Mouse (Mus musculus) midbrain, embryonic 13.5 days (tissue): ENCODE measurements at regions not wholly inside any gene's neighbourhood (a gene's known extent, or its start where the extent isn't known, plus 50 kb on each side); places are given as distances from the start of the nearest gene placed in this dataset.

Source experiments
- ATAC-seq: fragments of 200-750 bp; cut with Nextera tagmentation; 2 replicates; pipeline ENCODE4 v1.8.0; 2017; ENCODE audit warnings: mild to moderate bottlenecking, moderate TSS enrichment, moderate library complexity
- H3K27ac ChIP-seq: fragments of 300-500 bp; sonication (generic); 2 replicates; pipeline ENCODE4 v1.5.1; 2015; ENCODE audit warnings: inconsistent platforms, mild to moderate bottlenecking, moderate library complexity
- H3K27me3 ChIP-seq: fragments of 300-500 bp; sonication (generic); 2 replicates; pipeline ENCODE4 v1.6.1; 2015; ENCODE audit warnings: mild to moderate bottlenecking, inconsistent platforms
- H3K36me3 ChIP-seq: fragments of 300-500 bp; sonication (generic); 2 replicates; pipeline ENCODE4 v1.6.1; 2015; ENCODE audit warnings: mild to moderate bottlenecking, inconsistent platforms
- H3K4me1 ChIP-seq: fragments of 300-500 bp; sonication (generic); replicated peaks from 2 replicates; pipeline ENCODE4 v1.6.1; 2015; ENCODE audit warnings: inconsistent platforms
- H3K4me2 ChIP-seq: fragments of 300-500 bp; sonication (generic); replicated peaks from 2 replicates; pipeline ENCODE4 v1.6.1; 2015; ENCODE audit warnings: moderate library complexity, mild to moderate bottlenecking, inconsistent platforms
- H3K4me3 ChIP-seq: fragments of 300-500 bp; sonication (generic); replicated peaks from 2 replicates; pipeline ENCODE4 v1.5.1; 2015; ENCODE audit warnings: mild to moderate bottlenecking, inconsistent platforms
- H3K9ac ChIP-seq: fragments of 300-500 bp; sonication (generic); replicated peaks from 2 replicates; pipeline ENCODE4 v1.6.1; 2015; ENCODE audit warnings: mild to moderate bottlenecking, inconsistent platforms
- H3K9me3 ChIP-seq: fragments of 300-500 bp; sonication (generic); 2 replicates; pipeline ENCODE4 v1.6.1; 2016; ENCODE audit warnings: mild to moderate bottlenecking, inconsistent platforms
- WGBS: fragments of 180-500 bp; shearing (Covaris S2); methylation state at CpG from one replicate; pipeline ENCODE4 v1.1.7; 2015; 5-methylcytosine and 5-hydroxymethylcytosine counted together

GRCm38 (mm10) chr2:128379151-128379550 lies 211.9 kb upstream of the Spdye4c start:
- H3K27me3 ChIP-seq: peaks cover 3% of the 10 kb centered on the region; the same call in 1 of the 2 replicates
- H3K4me3 ChIP-seq: no peak overlapping the region
- no peak overlapping the region for H3K4me2 ChIP-seq
- H3K9ac ChIP-seq: no peak overlapping the region
- no peak for ATAC-seq
- H3K36me3 ChIP-seq: no peaks in the 10 kb centered on the region
- H3K27ac ChIP-seq: no peak overlapping the region
- peaks cover 17% of the 10 kb centered on the region for H3K4me1 ChIP-seq
- 84% methylated on average over 8 of the region's 8 CpGs for WGBS
- H3K9me3 ChIP-seq: no peaks in the 10 kb centered on the region

GRCm38 (mm10) chr2:128379554-128379953 lies 211.5 kb upstream of the Spdye4c start:
- no peak overlapping the region for H3K27ac ChIP-seq
- no peak overlapping the region for H3K9ac ChIP-seq
- no peak for ATAC-seq

GRCm38 (mm10) chr2:128380581-128380980 lies 210.4 kb upstream of the Spdye4c start:
- Histone ChIP-seq H3K4me3 (no peak overlapping the region), H3K9me3 (no peaks in the 10 kb centered on the region), H3K27ac (no peak overlapping the region), H3K4me2 (no peak overlapping the region), H3K27me3 (peaks cover 3% of the 10 kb centered on the region; the same call in 1 of the 2 replicates), H3K36me3 (no peaks in the 10 kb centered on the region), H3K9ac (no peak overlapping the region), H3K4me1 (peaks cover 15% of the 10 kb centered on the region)
- WGBS: 32% methylated on average over 7 of the region's 7 CpGs
- ATAC-seq: no peak

More at GRCm38 (mm10) chr2:128379554-128379953, 211.5 kb upstream of the Spdye4c start:
- Histone ChIP-seq H3K4me3 (no peak overlapping the region), H3K4me1 (peaks cover 15% of the 10 kb centered on the region), H3K4me2 (no peak overlapping the region), H3K27me3 (peaks cover 3% of the 10 kb centered on the region; the same call in 1 of the 2 replicates), H3K36me3 (no peaks in the 10 kb centered on the region), H3K9me3 (no peaks in the 10 kb centered on the region)
- 33% methylated on average over 8 of the region's 8 CpGs for WGBS

- Histone ChIP-seq H3K4me2 (no peak overlapping the region), H3K27me3 (peaks cover 3% of the 10 kb centered on the region; the same call in 1 of the 2 replicates), H3K27ac (no peak overlapping the region), H3K9me3 (no peaks in the 10 kb centered on the region), H3K4me1 (peaks cover 15% of the 10 kb centered on the region), H3K36me3 (no peaks in the 10 kb centered on the region), H3K9ac (no peak overlapping the region), H3K4me3 (no peak overlapping the region)
- ATAC-seq: no peak
- WGBS: 86% methylated on average over 5 of the region's 5 CpGs
Measured at GRCm38 (mm10) chr2:128381684-128382205, 209.3 kb upstream of the Spdye4c start.

GRCm38 (mm10) chr2:128382473-128382872 lies 208.5 kb upstream of the Spdye4c start:
- ATAC-seq: no peak
- H3K36me3 ChIP-seq: no peaks in the 10 kb centered on the region
- peaks cover 6% of the 10 kb centered on the region; the same call in 1 of the 2 replicates for H3K27me3 ChIP-seq
- H3K4me2 ChIP-seq: no peak overlapping the region
- H3K9me3 ChIP-seq: no peaks in the 10 kb centered on the region
- 89% methylated on average over 4 of the region's 4 CpGs for WGBS
- H3K4me1 ChIP-seq: peaks cover 15% of the 10 kb centered on the region
- H3K9ac ChIP-seq: no peak overlapping the region
- H3K4me3 ChIP-seq: no peak overlapping the region
- H3K27ac ChIP-seq: no peak overlapping the region

GRCm38 (mm10) chr2:128384612-128385011 lies 206.4 kb upstream of the Spdye4c start:
- Histone ChIP-seq H3K27me3 (peaks cover 12% of the 10 kb centered on the region), H3K27ac (no peak overlapping the region), H3K9ac (no peak overlapping the region), H3K4me1 (peaks cover 18% of the 10 kb centered on the region), H3K4me2 (no peak overlapping the region), H3K4me3 (no peak overlapping the region), H3K9me3 (no peaks in the 10 kb centered on the region), H3K36me3 (no peaks in the 10 kb centered on the region)
- ATAC-seq: no peak
- 85% methylated on average over 10 of the region's 10 CpGs for WGBS

- Histone ChIP-seq H3K4me2 (no peak overlapping the region), H3K36me3 (no peaks in the 10 kb centered on the region), H3K27me3 (peaks cover 24% of the 10 kb centered on the region), H3K9ac (no peak overlapping the region), H3K27ac (no peak overlapping the region), H3K9me3 (no peaks in the 10 kb centered on the region), H3K4me1 (peaks cover 11% of the 10 kb centered on the region), H3K4me3 (no peak overlapping the region)
- ATAC-seq: no peak
- 81% methylated on average over 4 of the region's 4 CpGs for WGBS
Measured at GRCm38 (mm10) chr2:128386846-128387621, 204.0 kb upstream of the Spdye4c start.

- Histone ChIP-seq H3K9me3 (no peaks in the 10 kb centered on the region), H3K4me2 (no peak overlapping the region), H3K27me3 (peaks cover 29% of the 10 kb centered on the region), H3K27ac (no peak overlapping the region), H3K4me1 (peaks cover 17% of the 10 kb centered on the region), H3K9ac (no peak overlapping the region), H3K36me3 (no peaks in the 10 kb centered on the region), H3K4me3 (no peak overlapping the region)
- no peak for ATAC-seq
- 76% methylated on average over 8 of the region's 8 CpGs for WGBS
Measured at GRCm38 (mm10) chr2:128387851-128388471, 203.0 kb upstream of the Spdye4c start.

- no peaks in the 10 kb centered on the region for H3K36me3 ChIP-seq
- H3K9me3 ChIP-seq: no peaks in the 10 kb centered on the region
- H3K4me3 ChIP-seq: no peak overlapping the region
- 17% methylated on average over 7 of the region's 7 CpGs for WGBS
- peaks cover 22% of the 10 kb centered on the region for H3K4me1 ChIP-seq
- H3K27ac ChIP-seq: no peak overlapping the region
- H3K27me3 ChIP-seq: peaks cover 40% of the 10 kb centered on the region
- no peak overlapping the region for H3K4me2 ChIP-seq
- no peak overlapping the region for H3K9ac ChIP-seq
- no peak for ATAC-seq
Measured at GRCm38 (mm10) chr2:128388883-128389470, 202.0 kb upstream of the Spdye4c start.

GRCm38 (mm10) chr2:128392344-128392743 lies 198.7 kb upstream of the Spdye4c start:
- Histone ChIP-seq H3K27ac (no peak overlapping the region), H3K4me3 (no peak overlapping the region), H3K4me2 (no peak overlapping the region), H3K27me3 (peaks cover 51% of the 10 kb centered on the region), H3K9ac (no peak overlapping the region), H3K36me3 (no peaks in the 10 kb centered on the region), H3K9me3 (no peaks in the 10 kb centered on the region), H3K4me1 (peaks cover 22% of the 10 kb centered on the region)
- 15% methylated on average over 9 of the region's 9 CpGs for WGBS
- no peak for ATAC-seq

GRCm38 (mm10) chr2:128393401-128393800 lies 197.6 kb upstream of the Spdye4c start:
- WGBS: 27% methylated on average over 8 of the region's 8 CpGs
- Histone ChIP-seq H3K9me3 (no peaks in the 10 kb centered on the region), H3K4me3 (no peak overlapping the region), H3K4me1 (peaks cover 22% of the 10 kb centered on the region), H3K36me3 (no peaks in the 10 kb centered on the region), H3K9ac (no peak overlapping the region), H3K27me3 (peaks cover 45% of the 10 kb centered on the region), H3K4me2 (no peak overlapping the region), H3K27ac (no peak overlapping the region)
- ATAC-seq: no peak

GRCm38 (mm10) chr2:128393921-128394320 lies 197.1 kb upstream of the Spdye4c start:
- WGBS: 81% methylated on average over 5 of the region's 5 CpGs
- Histone ChIP-seq H3K27ac (no peak overlapping the region), H3K4me1 (peaks cover 18% of the 10 kb centered on the region), H3K9ac (no peak overlapping the region), H3K27me3 (peaks cover 45% of the 10 kb centered on the region), H3K4me3 (no peak overlapping the region), H3K9me3 (no peaks in the 10 kb centered on the region), H3K4me2 (no peak overlapping the region), H3K36me3 (no peaks in the 10 kb centered on the region)
- no peak for ATAC-seq
